Mouse (Mus musculus) adrenal gland, postnatal 14 days (tissue): ENCODE data around the gene Flt4. TPM values are rescaled to one million over a fixed set of nuclear protein-coding genes. Genes with fewer than 3 reads are reported as not detected.
A peak's percentile ranks its signal among the peaks of the same experiment; 100 is the strongest.
"Not testable (repeated sequence)": the region's sequence is repeated elsewhere in the genome, so short reads cannot be mapped to it uniquely, and the experiment has no call there.

Experiments
- DNase-seq: peaks from one replicate; pipeline ENCODE4 v3.0.0; 2021; ENCODE audit warnings: mixed read lengths
- long read RNA-seq, 2 experiments: library from polyadenylated mRNA; stranded (forward); transcript quantifications; one replicate each; pipeline ENCODE4 v2.0.0; 2021
- total RNA-seq: library from RNA; stranded (reverse); gene quantifications from 2 replicates; pipeline ENCODE4 v1.2.3, GENCODE M21; 2021

Gene Flt4
- 17.5 and 18.4 TPM in 2 replicates for total RNA-seq
- long read RNA-seq, experiment 1, partial matches to known transcripts = 2 of 8 reads
- long read RNA-seq, experiment 1, other reads (novel, unspliced or antisense) = 6 of 8 reads
- long read RNA-seq, experiment 2, full-length matches to known transcripts = 1 of 5 reads
- long read RNA-seq, experiment 2, partial matches to known transcripts = 3 of 5 reads
- long read RNA-seq, experiment 2, other reads (novel, unspliced or antisense) = 1 of 5 reads

DNA sequence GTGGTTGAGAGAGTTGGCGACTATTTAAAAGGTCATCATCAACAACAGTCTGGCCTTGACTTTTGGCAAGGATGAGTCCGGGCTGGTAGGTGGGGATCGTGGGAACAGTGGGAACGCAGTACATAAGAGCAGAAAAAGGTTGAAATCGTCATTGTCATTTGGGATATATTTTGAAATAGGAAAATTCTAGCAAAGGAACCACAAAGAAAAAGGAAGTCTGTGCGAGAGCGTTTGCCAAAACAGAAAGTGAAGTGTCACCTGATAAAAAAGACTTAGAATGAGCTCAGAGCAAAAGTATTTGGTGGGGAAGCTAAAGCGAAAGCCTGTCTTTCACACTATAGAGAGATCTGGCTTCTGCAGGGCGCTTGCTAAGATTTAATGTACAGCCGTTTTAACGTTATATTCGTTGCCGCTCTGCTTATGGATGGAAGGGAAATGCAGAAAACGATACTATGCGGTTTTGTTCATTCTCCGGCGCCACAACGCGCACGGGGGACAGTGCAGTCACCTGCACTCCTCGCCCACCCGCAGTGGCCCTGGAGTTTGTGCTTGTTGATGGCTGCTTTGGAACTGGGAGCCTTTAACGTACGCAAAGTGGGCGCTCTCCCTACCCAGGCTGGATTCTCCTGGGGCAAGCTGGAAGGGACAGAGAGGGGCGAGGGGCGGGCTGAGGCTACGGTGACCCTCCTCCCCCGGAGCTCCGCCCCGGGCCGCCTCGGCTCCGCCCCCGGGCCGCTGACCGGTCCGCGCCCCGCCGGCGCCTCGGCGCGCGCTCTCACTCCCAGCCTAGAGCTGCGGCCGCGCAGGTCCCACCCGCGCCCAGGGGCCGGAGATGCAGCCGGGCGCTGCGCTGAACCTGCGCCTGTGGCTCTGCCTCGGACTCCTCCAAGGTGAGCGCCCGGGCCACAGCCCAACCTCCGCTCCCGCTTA lies at the start of gene Flt4:
Gene Flt4, plus strand, starts transcription at position 326 of the 930 bp plus-strand sequence.
- peak; percentile 67 for DNase-seq

DNA sequence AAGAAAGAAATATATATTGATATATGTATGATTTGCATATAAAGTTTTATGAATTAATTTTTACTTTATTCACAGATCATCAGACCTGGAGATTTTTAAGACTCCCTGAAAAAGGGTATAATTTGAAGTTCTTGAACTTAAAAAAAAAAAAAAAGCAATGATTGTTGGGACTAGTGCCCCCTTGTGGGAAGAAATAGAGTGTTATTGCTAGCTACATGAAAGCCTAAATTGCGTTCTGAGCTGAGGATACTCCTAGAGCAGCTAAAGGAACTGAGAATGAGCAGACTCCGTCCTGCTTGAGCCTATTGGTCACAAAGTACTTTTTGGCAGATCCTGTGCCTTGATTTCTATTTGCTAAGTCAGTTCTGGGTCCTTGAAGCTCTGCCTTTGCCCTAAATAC lies 34.0 kb upstream of the Flt4 start:
- not testable (repeated sequence) for DNase-seq

DNA sequence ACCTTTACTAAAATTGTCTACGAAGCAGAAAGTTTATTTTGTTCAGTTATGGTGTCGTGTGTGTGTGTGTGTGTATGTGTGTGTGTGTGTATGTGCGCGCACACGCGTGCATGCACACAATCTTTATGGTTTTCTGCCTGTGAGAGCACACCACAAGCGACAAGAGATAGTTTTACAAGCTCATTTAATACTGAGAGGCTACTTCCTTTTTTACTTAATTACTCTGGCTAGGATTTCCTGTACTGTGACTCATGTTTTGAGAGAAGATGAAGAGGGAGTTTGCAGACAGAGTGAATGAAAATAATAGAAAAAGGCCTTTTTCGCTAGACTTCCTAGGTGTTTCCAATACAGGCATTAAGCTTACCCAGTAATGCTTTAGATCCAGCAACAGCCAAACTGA lies 28.6 kb upstream of the Flt4 start:
- not testable (repeated sequence) for DNase-seq

DNA sequence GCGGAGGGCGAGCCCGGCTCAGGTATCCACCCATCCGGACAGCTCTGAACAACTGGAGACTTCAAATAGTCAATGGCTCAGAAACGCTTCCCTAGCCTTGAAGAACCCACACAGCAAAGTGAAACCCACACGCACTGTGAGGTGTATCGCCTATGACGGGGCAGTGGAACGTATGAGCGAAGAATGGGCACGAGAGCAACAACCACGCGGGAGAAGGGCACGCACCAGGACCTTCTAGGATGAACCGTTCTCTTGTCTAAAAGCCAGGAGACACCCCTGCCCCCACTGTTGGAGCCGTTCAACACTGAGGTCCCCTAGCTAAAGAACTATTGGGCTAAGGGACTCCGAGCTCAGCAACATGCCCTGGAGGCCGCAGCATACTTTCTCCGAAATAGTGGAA lies 18.9 kb upstream of the Flt4 start:
- DNase-seq = no peak

DNA sequence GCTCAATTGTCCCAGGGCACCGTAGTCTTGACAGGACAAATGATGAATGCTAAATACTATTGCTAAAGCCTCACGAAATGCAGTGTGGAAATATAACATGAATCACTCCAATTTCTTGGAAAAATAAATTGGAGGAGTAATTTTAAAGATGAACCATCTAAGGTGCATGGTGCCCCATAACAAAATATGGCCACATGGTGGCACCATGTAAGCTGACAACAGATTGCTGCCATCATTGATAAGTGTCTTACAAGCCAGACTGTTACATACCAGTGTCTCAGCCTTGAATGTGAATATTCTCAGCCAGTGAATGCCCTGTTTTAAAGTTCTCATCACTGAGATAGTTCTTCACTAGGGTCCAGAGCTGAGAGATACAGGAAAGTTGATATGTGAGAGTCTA lies 11.9 kb upstream of the Flt4 start:
- not testable (repeated sequence) for DNase-seq

DNA sequence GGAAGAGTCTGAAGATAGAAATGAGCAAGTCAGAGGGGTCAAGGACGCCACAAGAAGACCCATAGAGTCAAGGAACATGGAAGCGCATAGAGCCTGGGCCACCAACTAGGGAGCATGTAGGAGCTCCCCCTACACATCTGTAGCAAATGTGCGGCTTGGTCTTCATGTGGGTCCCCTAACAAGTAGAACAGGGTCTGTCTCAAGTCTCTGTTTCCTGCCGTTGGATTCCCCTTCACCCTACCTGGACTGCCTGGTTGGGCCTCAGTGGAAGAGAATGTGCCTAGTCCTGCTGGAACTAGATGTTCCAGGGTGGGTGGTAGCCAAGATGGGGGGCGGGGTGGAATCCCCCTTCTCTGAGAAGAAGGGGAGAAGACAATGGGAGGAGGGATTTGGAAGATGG lies 757 bp upstream of the Flt4 start:
- not testable (repeated sequence) for DNase-seq

DNA sequence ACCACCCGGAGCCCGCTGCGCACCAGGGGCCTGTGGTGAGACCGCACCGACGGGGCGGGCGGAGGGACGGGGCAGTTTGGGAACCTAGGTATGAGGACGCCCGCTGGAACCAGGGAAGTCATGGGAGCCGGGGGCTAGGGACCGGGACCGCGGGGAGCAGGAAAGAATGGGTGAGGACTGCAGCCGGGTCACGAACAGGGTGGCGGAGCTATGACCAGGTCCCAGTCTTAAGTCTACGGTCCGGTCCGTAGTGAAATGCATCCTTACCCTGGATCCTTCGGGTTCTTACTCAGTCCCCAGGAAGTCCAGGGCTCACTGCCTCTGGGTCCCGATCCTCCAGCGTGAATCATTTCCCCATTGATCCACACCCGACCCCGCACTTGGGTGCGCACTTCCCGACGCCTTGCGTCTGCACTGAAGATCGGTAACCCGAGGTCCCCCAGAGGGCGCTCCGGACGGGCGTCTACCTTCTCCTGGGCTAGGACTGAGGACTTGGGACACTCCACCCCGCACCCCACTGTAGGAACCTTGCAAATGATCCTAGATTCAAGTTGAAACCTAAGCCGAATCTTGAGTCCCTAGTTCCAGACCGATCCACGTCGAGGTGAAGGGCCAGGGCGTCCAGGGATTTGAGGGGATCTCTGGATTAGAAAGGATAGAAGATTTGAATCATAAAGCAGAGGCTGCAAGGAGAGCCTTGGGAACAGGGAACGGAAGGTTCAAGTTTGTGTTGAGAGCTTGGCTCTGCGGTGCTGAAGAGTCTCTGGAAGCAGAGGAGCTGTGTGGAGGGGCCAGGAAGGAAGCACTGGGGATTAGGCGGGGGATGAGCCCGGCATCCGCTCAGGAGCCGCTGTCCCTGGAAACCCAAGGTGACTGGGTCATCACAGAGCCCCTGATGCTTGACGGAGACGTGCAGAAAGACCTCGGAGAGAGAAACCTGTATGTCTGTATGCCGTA lies 1.1 kb downstream of the Flt4 start:
- peak; percentile 56 for DNase-seq

DNA sequence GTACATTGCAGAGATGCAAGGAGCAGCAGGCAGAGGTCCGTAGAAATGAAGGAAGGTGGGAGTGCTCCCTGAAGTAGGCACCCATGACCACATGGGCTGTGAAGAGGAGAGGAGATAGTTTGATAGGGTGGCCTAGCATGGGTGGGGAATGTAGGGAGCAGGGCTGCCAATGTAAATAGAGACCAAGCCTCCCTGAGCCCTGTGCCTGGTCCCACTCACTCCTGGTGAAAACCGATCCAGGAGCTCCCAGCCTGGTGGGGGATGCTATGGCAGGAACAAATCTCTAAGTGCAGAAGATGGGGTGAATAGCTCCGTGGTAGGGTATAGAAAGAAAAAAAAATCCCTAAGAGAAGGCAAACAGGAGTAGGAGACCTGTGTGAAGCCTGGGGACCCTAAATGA lies 2.3 kb downstream of the Flt4 start:
- not testable (repeated sequence) for DNase-seq

- DNase-seq = peak; percentile 21
Observed at GRCm38 (mm10) chr11:49612154-49612553, 3.1 kb downstream of the Flt4 start.

- peak; percentile 65 for DNase-seq
Observed at GRCm38 (mm10) chr11:49613349-49613748, 4.3 kb downstream of the Flt4 start.

GRCm38 (mm10) chr11:49615856-49616725 lies 7.0 kb downstream of the Flt4 start:
- no peak for DNase-seq

- DNase-seq = peak; percentile 29
Observed at GRCm38 (mm10) chr11:49618476-49618875, 9.4 kb downstream of the Flt4 start.

DNA sequence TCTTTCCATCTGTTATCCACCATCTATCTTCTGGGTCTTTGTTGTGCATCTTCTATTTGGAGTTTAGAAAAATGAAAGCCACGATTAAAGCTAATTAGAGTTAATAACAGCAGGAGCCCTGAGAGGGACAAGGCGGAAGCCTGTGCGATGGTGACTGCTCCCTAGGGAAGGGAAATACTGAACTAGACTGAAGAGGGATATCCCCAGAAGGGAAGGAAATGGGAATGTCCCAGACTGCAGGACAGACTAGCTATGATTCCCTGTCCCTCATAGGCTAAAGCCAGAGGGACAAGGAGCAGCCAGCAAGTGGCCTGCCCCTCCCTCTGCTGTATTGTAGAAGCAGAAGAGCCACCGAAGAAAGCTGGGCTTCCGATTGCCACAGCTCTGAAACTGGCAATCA lies 12.9 kb downstream of the Flt4 start:
- no peak for DNase-seq

DNA sequence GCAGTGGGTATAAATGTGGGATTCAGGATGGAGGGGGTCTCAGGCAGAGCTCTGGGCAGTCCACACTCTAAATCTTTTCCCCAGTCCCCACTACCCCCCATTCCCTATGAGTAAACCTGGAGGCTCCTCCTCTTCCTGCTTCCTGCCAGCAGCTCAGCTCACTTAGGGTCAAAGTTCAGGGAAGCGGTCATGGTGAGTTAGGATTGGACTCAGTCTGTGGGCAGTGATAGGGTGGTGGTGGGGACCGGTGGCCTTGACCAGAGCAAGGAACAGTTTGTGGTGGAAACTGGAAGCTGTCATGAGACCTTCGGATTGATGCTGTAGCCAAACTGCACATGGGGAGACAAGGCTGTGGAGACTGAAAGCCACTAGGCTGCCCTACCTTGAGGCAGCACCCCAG lies 15.1 kb downstream of the Flt4 start:
- DNase-seq = no peak

- DNase-seq = no peak
Observed at GRCm38 (mm10) chr11:49625863-49626262, 16.8 kb downstream of the Flt4 start.

GRCm38 (mm10) chr11:49626748-49627147 lies 17.7 kb downstream of the Flt4 start:
- no peak for DNase-seq

GRCm38 (mm10) chr11:49631154-49631553 lies 22.1 kb downstream of the Flt4 start:
- DNase-seq = peak; percentile 60

- DNase-seq = peak; percentile 62
Observed at GRCm38 (mm10) chr11:49632256-49632655, 23.2 kb downstream of the Flt4 start.

GRCm38 (mm10) chr11:49634101-49634500 lies 25.0 kb downstream of the Flt4 start:
- DNase-seq = no peak

- DNase-seq = no peak
Observed at GRCm38 (mm10) chr11:49635671-49636070, 26.6 kb downstream of the Flt4 start.

GRCm38 (mm10) chr11:49636449-49636848 lies 27.4 kb downstream of the Flt4 start:
- peak; percentile 57 for DNase-seq
